Mouse (Mus musculus) cerebellum, adult 11 months (tissue): Measurements from ENCODE around the gene Kansl2.

Source experiments
- DNase-seq: peaks from one replicate; pipeline ENCODE4 v3.0.0; 2022

Gene Kansl2

DNA sequence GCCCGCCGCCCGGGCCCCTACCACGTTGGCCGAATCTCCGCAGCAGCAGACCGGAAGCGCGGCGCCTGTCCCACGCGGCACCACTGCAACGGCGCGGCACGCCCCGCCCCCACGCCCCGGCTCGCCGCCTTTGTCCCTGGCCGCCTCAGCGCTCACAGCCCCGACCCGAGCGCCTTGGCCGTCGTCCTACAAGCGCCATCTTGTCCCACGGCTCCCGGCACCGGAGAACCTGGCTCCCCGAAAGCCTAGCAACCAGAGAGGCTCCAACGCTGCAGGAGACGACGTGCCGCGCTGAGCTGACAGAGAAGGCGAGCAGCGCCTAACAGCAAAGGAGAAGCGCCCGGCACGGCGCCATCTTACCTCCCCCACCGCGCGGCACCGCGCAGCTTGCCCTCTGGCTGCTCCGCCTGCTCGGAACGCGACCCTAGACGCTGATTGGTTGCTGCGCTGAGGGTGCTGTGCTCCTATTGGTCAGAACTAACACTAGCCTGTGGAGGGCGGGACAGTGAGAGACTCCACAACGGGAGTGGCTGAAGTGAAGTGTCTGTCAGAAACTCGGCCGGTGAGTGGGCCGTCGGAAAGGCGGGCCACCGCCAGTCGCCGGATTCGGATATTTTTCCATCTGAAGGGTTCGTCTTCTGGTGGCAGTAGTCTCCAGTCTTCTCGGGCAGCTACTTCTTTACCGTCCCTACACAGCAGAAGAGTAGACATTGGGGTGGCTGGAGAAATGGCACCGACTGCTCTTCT is at the start of gene Kansl2:
Gene Kansl2 (minus strand): TSS at position 384 of the 747 bp plus-strand sequence.
- DNase-seq, result peak; percentile 98

DNA sequence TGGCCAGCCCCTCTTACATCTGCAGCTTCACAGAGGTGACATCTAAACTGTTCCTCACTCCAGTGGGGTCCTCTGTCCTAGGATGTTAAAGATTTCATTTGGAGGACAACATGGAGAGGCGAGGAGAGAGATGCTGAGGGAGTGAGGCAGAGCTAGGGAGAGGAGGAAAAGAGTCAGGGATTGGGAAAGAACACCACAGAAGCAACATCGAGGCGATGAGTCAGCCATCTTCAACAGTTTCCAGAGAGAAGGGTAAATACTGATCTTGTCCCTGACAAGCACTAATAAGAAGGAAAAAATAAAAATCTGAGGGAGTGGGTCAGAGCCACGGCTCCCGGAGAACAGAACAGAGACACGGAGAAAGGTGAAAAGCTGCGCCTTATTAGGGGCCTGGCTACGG is 48.9 kb upstream of the Kansl2 start:
- DNase-seq, result no peak

DNA sequence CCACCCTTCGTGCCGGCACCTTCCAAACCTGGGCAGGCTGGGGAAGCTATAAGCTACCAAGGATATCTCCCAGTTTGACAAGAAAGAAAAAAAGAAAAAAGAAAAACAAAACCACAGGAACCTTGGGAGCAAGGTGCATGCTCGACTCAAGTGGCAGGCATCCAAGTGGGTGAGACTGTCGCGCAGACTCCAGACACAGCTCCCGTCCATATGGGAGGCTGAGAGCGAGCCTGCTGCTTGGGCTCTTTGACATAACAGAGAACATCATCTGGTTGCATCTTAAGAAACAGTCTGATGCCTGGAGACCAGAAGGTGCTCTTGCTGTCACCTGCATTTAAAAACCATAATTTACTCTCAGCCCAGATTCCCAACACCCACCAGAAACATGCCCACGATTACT is 48.3 kb upstream of the Kansl2 start:
- no peak for DNase-seq

DNA sequence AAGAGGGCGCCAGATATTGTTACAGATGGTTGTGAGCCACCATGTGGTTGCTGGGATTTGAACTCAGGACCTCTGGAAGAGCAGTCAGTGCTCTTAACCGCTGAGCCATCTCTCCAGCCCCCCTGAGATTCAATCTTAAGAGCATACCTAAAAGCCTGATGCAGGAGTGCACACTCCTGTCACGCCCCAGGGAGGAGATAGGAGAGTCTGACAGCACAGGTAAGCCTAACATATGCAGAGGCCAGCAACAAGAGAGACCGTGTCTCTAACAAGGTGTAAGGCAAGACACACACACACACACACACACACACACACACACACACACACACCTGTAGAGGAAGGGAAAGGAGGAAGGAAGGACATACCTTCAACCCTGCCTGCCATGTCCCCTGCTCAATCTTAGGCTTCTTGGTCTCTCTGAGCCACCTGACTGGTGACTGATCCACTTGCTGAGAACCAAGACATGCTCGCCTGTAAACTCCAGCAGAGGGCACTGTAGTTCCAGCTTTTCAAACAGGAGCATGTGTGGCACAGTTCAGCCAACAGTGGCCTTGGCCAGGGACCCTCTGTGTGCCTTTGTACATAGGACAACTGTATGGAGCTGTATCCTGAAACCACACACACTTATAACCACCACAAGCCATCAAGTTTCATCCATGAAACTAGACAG is 45.9 kb upstream of the Kansl2 start:
- peak; percentile 64 for DNase-seq

DNA sequence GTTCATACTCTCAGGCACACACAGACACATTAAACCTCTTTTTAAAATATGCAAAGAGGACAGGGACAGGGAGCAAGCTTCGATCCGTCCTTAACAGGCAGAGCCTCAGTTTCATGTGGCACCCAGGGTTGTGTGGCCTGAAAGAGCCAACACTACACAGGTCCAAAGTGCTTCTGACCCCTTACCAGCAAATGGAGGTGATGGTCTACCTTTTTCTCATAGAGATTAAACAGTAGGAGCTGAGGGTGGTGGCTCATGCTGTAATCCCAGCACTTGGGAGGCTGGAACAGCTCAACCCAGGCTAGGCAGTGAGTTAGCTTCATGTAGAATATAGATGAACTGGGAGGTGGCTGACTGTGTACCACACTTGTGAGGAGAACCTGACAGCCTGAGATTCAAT is 45.2 kb upstream of the Kansl2 start:
- DNase-seq, result no peak

DNA sequence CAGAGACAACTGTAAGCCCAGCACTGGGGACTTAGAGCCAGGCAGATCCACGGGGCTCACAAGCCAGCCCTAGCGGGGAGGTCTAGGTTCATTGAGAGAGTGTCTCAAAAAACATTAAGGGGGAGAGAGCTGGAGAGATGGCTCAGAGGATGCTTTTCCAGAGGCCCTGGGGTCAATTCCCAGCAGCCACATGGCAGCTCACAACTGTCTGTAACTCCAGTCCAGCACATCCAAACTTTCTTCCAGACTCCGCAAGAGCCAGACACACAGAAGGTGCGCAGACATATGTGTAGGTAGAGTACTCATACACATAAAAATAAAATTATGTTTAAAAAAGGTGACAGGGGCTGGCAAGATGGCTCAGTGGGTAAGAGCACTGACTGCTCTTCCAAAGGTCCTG is 39.2 kb upstream of the Kansl2 start:
- no peak for DNase-seq

DNA sequence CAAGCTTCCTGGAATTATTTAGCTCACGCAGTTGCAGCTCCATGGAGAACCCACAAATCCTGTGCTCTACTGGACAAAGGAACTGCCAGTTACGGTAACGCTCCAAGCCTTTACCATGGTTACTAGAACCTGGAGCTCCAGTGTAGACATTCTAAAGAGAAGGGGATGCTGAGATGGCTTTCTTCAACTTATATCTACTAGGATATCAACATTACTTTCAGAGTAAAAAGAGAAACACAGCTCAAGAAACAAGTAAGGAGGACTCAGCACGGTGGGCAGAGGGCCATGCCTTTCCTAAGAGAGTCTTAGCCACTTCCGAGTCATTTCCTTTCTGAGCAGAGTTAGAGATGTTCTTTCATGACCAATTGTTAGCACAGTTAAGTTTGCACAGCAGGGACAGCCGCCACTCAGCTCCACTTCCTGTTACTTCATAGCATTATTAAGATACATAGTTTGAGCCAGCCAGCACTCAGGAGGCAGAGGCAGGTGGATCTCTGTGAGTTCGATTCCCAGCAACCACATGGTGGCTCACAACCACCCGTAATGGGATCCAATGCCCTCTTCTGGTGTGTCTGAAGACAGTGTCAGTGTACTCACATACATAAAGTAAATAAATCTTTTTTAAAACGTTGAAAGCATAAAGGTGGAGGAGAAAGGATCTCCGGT is 36.9 kb upstream of the Kansl2 start, which contains the start of the genes Ccnt1 and 4930415O20Rik:
Gene Ccnt1 (minus strand): TSS at position 51 of the 666 bp plus-strand sequence.
Gene 4930415O20Rik (plus strand): TSS at position 132 of the 666 bp plus-strand sequence.
- no peak for DNase-seq

DNA sequence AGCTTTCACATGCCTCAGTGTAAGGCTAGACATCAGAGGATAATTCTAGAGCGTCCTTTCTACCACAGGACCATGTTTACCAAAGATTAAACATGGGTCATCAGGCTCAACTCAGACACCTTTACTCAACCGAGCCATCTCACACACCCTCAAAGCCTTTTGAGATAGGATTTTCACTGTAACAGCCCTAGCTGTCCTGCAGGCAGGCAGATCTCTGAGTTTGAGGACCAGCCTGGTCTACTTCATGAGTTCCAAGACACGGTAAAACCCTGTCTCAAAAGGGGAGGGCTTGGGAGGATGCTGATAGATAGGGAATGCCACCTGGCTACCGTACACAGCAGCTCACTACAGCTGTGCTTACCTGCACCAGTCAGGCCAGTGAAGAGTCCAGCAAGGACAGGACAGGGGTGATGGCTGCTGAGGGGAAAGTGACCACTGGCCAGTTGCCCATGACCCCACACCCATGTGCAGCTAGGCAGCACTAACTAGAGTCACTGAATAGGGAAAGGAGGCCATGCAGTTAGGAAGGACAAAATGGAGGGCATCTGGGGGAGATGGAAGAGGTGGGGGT is 35.8 kb upstream of the Kansl2 start:
- no peak for DNase-seq

DNA sequence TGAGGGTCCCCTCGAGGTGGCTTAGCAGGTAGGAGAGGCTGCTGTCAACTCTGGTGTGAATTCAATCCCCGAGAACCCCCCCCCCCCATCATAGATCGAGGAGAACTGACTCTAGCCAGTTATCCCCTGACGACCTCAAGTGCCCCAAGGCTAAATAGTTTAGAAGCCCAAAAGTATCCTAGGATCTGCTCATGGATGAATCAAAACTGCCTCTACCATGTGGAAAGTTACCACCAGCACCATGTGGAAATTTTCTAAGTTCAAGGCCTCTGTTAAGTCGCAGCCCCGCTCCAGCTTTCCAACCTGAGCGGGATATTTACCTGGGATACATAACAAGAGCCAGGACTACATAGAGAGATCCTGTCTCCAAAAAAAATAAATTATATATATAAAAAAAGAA is 35.2 kb upstream of the Kansl2 start:
- no peak for DNase-seq

DNA sequence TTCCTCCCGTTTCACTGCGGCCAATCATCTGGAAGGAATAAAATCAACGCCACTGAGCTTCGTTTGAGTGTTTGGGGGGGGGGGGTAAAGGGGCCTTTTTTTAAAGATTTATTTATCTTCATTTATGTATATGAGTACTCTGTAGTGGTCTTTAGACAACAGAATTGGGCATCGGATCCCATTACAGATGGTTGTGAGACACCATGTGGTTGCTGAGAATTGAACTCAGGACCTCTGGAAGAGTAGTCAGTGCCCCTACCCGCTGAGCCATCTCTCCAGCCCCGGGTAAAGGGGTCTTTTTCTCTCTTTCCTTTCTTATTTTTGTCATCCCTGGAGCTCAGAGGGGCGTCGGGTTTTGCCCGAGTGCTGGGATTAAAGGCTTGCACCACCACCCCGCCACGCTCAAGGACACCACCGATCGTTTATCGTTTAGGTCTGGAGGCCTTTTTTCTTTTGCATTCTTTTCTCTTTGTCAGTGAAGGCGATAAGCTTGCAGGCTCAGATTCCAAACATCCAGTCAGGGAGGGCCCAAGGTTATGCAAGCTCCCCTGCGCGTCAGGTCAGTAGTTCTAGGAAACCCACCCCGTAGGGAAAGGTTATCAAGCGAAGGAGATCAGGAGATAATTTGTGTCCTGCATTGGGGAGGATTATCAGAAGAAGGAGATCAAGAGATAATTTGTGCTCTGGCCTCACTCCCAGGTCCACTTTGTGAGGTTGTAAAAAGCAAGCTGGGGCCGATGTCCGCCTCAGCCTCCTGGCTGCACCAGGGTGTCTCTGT is 34.4 kb upstream of the Kansl2 start:
- DNase-seq, result peak; percentile 23

DNA sequence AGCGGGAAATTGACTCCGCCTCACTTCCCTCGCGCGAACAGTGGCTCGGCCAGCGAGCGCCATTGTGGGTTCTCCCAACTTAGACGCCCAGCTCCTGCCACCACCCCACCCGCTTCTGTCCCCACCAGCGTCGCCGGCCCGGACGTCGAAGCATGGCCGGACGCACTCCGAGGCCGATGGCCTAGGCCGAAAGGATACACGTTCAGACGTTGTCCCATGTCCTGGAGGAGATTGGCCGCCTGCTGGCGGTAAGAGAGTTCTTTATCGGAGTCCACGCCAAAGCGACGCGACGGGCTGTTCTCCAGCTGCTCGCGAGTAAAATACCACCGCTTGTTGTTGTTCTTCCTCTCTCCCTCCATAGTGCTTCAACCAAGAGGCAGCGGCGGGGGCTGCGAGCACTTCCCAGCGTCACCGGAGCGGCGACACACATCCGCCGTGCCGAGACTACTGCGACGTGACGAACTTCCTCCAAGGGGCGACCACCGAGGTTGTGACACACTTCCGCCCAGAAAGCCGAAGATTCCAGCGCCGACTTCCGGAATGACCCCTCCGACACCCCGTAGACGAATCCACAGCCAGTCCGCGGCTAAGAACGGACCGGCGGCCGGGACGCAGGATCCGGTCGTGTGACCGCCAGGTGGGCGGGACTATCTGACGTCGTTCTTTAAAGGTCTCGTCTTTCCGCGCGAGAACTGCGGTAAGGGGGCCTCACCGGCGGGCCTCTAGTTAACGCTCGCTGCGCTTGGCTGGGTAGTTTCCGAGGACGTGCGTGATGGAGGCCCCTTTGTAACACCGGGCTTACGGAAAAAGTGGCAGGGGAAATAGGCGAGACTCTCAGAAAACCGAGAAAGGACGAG is 33.4 kb upstream of the Kansl2 start:
- peak; percentile 100 for DNase-seq

DNA sequence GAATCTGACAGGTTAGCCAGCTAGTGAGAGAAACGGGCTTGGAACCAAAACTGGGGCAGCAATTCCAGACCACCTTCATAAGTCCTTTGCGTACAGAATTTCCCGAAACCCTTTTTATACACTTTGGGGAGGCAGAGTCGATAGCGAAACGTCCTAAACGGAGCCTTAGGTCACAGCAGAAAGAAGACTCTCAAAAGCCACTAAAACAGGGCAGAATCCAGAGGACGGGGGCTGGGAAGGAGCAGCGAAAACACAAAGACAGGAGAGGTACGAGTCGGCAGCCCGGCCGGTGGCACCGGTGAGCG is 32.9 kb upstream of the Kansl2 start:
- no peak for DNase-seq

DNA sequence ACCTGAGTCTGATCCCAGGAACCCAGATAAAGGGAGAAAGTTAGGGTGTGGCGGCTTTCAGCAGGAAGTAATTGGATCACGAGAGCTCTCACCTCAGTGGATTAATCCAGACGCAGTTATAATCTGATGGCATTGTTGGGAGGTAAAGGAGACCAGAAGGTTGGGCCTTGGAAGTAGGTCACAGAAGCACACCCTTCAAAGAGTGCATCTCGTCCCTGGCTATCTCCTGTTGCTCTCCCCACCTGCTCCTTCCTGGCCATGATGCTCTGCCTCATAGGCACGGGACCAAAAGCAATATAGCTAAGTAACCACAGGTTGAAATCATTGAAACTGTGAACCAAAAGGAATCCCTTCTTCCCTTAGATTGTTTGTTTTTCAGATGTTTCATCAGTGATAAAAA is 23.1 kb upstream of the Kansl2 start:
- DNase-seq, result no peak

DNA sequence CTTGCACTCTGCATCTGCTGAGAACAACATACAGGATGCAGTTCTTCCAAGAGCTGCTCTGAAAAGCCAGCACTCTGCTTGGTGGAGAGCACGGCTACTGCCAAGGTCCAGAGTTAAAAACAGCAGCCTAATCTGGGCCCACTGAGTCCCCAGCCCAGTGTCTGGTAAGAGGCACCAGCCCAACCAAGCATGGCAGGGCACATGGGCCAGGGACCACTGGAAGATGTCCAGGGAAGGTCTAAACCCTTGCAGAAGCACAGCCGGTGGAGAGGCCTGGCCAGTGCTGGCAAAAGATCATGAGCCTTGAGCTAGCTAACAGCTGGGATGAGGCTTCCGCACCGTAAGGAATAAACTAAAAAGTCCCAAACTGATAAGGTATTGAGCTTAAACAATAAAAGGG is 21.8 kb upstream of the Kansl2 start:
- no peak for DNase-seq

DNA sequence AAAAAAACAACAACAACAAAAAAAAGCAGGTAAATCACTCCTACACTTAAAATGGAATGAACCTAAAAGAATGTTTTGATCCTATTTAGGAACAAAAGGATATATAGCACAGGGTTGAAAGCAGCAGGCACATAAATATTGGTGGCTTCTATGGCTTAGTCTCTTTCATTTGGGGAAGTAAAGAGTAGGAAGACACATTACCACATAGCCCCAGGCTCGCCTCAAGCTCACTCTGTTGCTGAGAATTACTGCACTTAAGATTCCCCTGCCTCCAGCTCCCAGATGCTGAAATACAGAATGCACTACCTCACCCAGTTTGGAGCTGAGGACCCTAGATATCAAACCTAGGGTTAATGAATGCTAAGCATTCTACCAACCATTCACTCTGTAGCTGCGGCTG is 18.7 kb upstream of the Kansl2 start:
- no peak for DNase-seq

DNA sequence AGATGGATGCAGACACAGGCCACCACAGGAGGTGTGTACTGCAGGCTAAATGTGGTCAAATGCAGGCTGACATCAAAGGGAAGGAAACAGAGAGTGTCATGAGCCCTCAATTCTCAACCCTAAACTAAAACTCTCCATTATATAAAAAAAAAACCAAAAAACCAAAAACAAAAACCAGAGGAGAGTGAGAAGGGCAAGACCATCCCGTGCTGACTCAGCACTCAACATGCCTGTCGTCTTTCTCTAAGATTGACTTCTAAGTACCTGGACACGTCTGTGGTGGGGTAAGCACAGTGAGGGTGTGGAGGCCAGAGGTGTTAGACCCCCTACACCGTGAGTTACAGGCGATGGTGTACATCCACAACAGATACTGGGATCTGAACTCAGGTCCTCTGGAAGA is 12.8 kb upstream of the Kansl2 start:
- no peak for DNase-seq

DNA sequence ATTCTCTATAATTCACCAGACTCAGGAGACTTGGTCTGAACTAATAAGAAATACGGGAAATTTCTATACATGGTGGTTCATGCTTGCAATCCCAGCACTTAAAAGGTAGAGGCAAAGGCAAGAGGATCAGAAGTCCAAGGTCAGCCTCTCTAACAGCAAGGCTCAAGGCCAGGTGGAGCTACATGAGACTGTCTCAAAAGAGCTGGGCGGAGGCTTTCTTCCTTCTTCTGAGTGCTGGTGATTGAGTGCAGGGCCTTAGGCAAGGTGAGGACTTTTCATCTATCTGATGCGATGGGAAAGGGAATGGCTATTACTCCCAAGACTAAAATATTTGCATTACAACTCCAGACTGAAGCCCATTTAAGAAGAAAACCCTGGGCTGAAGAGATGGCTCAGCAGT is 11.1 kb upstream of the Kansl2 start:
- no peak for DNase-seq

DNA sequence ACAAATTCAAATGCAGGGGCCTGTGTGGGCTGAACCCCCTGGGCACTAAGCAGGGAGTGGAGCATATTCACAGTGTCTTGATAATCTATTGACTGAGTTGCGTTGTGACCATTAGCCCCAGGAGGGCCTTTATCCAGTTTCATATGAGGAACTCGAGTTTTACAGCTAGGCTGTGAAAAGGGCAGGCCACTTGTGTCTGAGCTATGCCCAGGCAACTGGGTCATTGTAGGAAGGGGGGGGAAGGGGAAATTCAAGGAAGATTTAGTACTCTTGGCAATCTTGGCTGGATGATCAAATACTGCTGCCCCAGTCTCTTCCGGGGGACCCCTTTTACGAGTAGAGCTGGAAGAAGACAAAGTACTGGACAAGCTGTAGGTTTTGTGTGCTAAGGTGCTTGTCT is 9.3 kb upstream of the Kansl2 start:
- DNase-seq, result no peak

DNA sequence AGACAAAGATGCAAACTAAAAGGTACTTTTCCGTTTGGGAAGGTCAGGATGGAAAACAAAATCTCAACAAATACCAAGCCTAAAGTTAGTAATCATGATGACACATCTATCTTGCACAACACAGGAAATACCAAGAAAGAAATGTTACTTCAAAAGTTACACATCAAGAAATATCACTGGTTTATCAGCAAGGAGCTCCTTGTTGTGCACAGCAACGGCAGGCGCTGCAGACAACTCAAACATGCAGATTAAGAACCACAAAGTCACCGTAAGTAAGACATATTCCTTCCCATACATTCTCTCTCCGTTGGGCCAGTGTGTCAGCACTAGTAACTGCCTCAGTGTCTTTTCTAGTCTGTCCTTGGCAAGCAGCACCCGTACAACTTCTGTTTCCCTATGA is 7.0 kb upstream of the Kansl2 start:
- no peak for DNase-seq

DNA sequence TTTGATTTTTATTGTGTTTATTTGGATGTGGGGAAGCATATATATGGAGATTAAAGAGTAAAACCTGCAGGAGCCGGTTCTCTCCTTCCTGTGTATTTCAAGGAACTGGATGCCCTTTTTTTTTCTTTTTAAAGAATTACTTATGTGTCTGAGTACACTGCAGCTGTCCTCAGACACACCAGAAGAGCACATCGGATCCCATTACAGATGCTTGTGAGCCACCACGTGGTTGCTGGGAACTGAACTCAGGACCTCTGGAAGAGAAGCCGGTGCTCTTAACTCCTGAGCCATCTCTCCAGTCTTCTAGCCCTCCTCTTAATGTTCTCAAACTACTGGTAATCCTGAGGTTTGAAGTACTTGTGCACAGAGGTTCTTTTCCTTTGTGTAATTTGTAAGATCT is 3.9 kb upstream of the Kansl2 start:
- no peak for DNase-seq

DNA sequence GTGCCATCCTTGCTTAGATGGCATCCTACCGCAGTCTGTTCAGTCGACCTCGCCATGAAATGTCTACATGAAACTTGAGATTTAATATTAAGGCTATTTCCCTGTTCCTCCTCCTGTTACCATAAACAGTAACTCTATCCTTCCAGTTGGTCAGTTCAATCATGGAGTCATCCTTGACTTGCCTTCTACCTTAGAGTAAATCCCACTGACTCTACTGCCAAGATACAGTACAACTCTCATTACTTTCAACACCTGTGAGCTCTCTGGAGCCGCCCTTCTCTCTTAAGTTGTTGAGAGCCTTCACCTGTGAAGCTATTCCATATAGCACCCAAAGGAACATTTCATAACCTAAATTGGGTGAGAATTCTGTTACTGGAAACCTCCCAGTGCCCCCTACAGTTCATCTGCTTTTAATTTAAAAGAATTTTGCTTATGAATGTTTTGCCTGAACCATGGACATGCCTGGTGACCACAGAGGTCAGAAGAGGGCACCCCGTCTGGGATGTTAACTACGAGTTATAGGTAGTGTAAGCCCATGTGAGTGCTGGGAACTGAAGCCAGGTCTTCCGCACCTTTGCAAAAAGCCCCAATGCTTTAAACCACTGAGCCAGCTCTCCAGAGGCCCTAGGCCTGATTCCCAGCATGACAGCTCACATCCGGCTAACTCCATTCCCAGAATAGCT is 2.9 kb upstream of the Kansl2 start:
- DNase-seq, result no peak

DNA sequence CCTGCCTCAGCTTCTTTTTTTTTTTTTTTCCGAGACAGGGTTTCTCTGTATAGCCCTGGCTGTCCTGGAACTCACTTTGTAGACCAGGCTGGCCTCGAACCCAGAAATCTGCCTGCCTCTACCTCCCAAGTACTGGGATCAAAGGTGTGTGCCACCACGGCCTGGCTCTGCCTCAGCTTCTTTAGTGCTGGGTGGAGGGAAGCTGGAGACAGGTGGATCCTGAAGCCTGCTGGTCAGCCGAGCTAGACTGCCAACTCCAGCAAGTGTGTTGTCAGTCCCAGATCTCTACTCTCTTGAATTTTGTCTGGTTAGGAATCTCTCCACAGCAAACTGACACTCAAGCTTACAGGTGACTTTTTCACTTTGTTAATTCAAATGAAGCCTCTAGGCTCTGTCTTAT is 1.9 kb upstream of the Kansl2 start:
- DNase-seq, result no peak
